ENCODE assay signal across 24 mouse cellular contexts in the genomic region with DNA sequence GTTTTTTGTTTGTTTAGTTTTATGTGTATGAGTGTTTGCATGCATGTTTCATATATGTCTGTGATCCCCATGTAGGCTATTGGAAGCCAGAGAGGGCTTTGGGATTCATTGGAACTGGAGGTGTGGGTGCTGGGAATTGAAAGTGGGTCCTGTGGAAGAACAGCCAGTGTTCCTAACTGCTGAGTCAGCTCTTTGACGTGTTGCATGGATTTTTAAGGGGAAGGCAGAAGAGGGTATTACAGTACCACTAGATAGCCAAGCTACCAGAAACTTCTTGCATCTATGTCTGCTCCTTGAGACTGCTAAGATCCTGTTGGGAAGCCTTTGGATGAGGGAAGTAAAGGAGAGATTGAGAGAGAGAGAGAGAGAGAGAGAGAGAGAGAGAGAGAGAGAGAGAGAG.
DNase-seq lines count a peak whose midpoint lies in the region; ATAC-seq and TF ChIP-seq lines count a peak whose summit lies in the region.
"Had no signal": no experiment of that assay in that cellular context is flagged by ENCODE, and none has a peak within 500 bp of the region (broad histone marks: within the 10 kb centered on the region; RNA-seq: fewer than 3 reads in every experiment).

No protein-coding gene starts in this region.

- 81% methylated on average over 1 of the region's 1 CpGs for WGBS in forebrain, embryonic 11.5 days
- WGBS in forebrain, embryonic 14.5 days, result 38% methylated on average over 1 of the region's 1 CpGs

- no peak for DNase-seq in forebrain, embryonic 11.5 days (ENCODE audit: low spot score)
- no peak for DNase-seq in forebrain, embryonic 14.5 days (ENCODE audit: low spot score)
- DNase-seq in CH12.LX (ENCODE audit: extremely low read depth) (no peak), ZHBTc4 (ENCODE audit: low read depth, low spot score) (peak; percentile 2)
- DNase-seq in spleen, postnatal 10 days (ENCODE audit: low spot score in 2 of 2), result no peak
- DNase-seq: adrenal gland, adult 2 months; adrenal gland, postnatal 10 days; adrenal gland, postnatal 25 days; B cell, adult 2 months; cerebellum, adult 11 months; cerebellum, adult 18-20 months; cerebellum, adult 8-10 months; cerebellum, adult 9-11 months; cerebellum, postnatal 14 days; cerebellum, postnatal 36 days; embryo, embryonic 11 days had no signal

- ATAC-seq in forebrain, embryonic 11.5 days (replicated peaks; ENCODE audit: low FRiP score), result 0 out of 2 replicates have a peak, but pooled peaks have one; percentile 24
- no peak for ATAC-seq in forebrain, embryonic 14.5 days
- ATAC-seq: CD4-positive, CD25-positive, alpha-beta regulatory T cell, adult 4 months; Patski had no signal

- in situ Hi-C loops in CH12.LX (cut with MboI; ENCODE audit: low pct_ligation_motif_present, low pct_unique_long_range_greater_than_20kb, low sequenced_read_pairs), result no loop called here

- no peaks in the 10 kb centered on the region for H3K27me3 ChIP-seq in forebrain, embryonic 11.5 days (ENCODE audit: control insufficient read depth, insufficient read depth, low read length)
- no peaks in the 10 kb centered on the region for H3K27me3 ChIP-seq in forebrain, embryonic 14.5 days (replicated peaks; ENCODE audit: control insufficient read depth, insufficient read depth, low read length)
- no peaks in the 10 kb centered on the region for H3K27me3 ChIP-seq in CH12.LX (replicated peaks)
- H3K27me3 ChIP-seq: embryonic facial prominence, embryonic 13.5 days; embryonic facial prominence, embryonic 15.5 days; forebrain, embryonic 13.5 days had no signal

- H3K27ac ChIP-seq in forebrain, embryonic 11.5 days (ENCODE audit: low read depth, low read length), result no peak overlapping the region
- H3K27ac ChIP-seq in forebrain, embryonic 14.5 days (ENCODE audit: low read depth, low read length), result no peak overlapping the region
- no peak overlapping the region for H3K27ac ChIP-seq in CH12.LX (ENCODE audit: insufficient read depth, low read depth)
- H3K27ac ChIP-seq: embryonic facial prominence, embryonic 13.5 days; embryonic facial prominence, embryonic 15.5 days; forebrain, embryonic 10.5 days; forebrain, embryonic 13.5 days had no signal

- no peaks in the 10 kb centered on the region for H3K4me1 ChIP-seq in forebrain, embryonic 11.5 days (replicated peaks; ENCODE audit: control insufficient read depth, insufficient read depth, low read length)
- H3K4me1 ChIP-seq in forebrain, embryonic 14.5 days (ENCODE audit: control insufficient read depth, insufficient read depth, low read length), result no peaks in the 10 kb centered on the region
- no peaks in the 10 kb centered on the region for H3K4me1 ChIP-seq in CH12.LX (ENCODE audit: control insufficient read depth in 1 of 2, insufficient read depth in 2 of 2)
- H3K4me1 ChIP-seq: embryonic facial prominence, embryonic 13.5 days; embryonic facial prominence, embryonic 15.5 days had no signal

- no peaks in the 10 kb centered on the region for H3K9me3 ChIP-seq in forebrain, embryonic 11.5 days (ENCODE audit: control insufficient read depth, low read length)
- no peaks in the 10 kb centered on the region for H3K9me3 ChIP-seq in forebrain, embryonic 14.5 days (replicated peaks; ENCODE audit: control insufficient read depth, low read length)
- peaks cover 37% of the 10 kb centered on the region for H3K9me3 ChIP-seq in CH12.LX (replicated peaks; ENCODE audit: low read length)
- H3K9me3 ChIP-seq: embryonic facial prominence, embryonic 13.5 days; embryonic facial prominence, embryonic 15.5 days; forebrain, embryonic 10.5 days; forebrain, embryonic 13.5 days had no signal

- no peak for TF ChIP-seq EP300 in CH12.LX (IDR thresholded peaks at IDR 0.05; ENCODE audit: low read length)

- dilution Hi-C loops in CH12.LX (cut with MboI; ENCODE audit: extremely low pct_ligation_motif_present, extremely low pct_unique_long_range_greater_than_20kb, low sequenced_read_pairs), result no loop called here

- no peaks in the 10 kb centered on the region for H3K36me3 ChIP-seq in forebrain, embryonic 11.5 days (ENCODE audit: control insufficient read depth, insufficient read depth, low read length)
- H3K36me3 ChIP-seq in forebrain, embryonic 14.5 days (ENCODE audit: control insufficient read depth, insufficient read depth, low read length), result no peaks in the 10 kb centered on the region
- H3K36me3 ChIP-seq in CH12.LX (replicated peaks in 1 of 2; ENCODE audit: control insufficient read depth in 1 of 2, insufficient read depth in 1 of 2, low read length in 1 of 2), result no peaks in the 10 kb centered on the region
- H3K36me3 ChIP-seq: embryonic facial prominence, embryonic 13.5 days; embryonic facial prominence, embryonic 15.5 days; forebrain, embryonic 10.5 days; G1E had no signal

- TF ChIP-seq POLR2A in CH12.LX (IDR thresholded peaks at IDR 0.05; ENCODE audit: low read depth, low read length), result no peak

- H3K9ac ChIP-seq in forebrain, embryonic 11.5 days (ENCODE audit: low read length), result no peak overlapping the region
- H3K9ac ChIP-seq in forebrain, embryonic 14.5 days (ENCODE audit: low read length), result no peak overlapping the region
- H3K9ac ChIP-seq in CH12.LX (ENCODE audit: insufficient read depth, low read depth), result no peak overlapping the region
- H3K9ac ChIP-seq: embryonic facial prominence, embryonic 13.5 days; embryonic facial prominence, embryonic 15.5 days; forebrain, embryonic 13.5 days had no signal

- H3K4me2 ChIP-seq in forebrain, embryonic 11.5 days (ENCODE audit: low read depth, low read length, severe bottlenecking), result no peak overlapping the region
- H3K4me2 ChIP-seq in forebrain, embryonic 14.5 days (ENCODE audit: low read length), result no peak overlapping the region
- no peak overlapping the region for H3K4me2 ChIP-seq in CH12.LX (ENCODE audit: insufficient read depth, low read depth, poor library complexity, severe bottlenecking)
- H3K4me2 ChIP-seq: embryonic facial prominence, embryonic 13.5 days; embryonic facial prominence, embryonic 15.5 days; forebrain, embryonic 13.5 days had no signal

- no peak for TF ChIP-seq CTCF in CH12.LX (conservative IDR thresholded peaks at IDR 0.05 in 1 of 2, IDR thresholded peaks at IDR 0.05 in 1 of 2; ENCODE audit: low read depth in 2 of 2, low read length in 2 of 2)

- TF ChIP-seq RAD21 in CH12.LX (IDR thresholded peaks at IDR 0.05; ENCODE audit: low read depth, low read length), result no peak

- no peaks in the 10 kb centered on the region for H3K79me2 ChIP-seq in CH12.LX (replicated peaks; ENCODE audit: control insufficient read depth, extremely low read depth, insufficient read depth, poor library complexity, severe bottlenecking)

- no peak overlapping the region for H3K4me3 ChIP-seq in forebrain, embryonic 11.5 days (ENCODE audit: low read depth, low read length)
- no peak overlapping the region for H3K4me3 ChIP-seq in forebrain, embryonic 14.5 days (ENCODE audit: low read depth, low read length)
- H3K4me3 ChIP-seq in CH12.LX (replicated peaks in 1 of 3; ENCODE audit: low read depth in 2 of 3, low read length in 2 of 3, poor library complexity in 1 of 3), result no peak overlapping the region
- H3K4me3 ChIP-seq: embryonic facial prominence, embryonic 13.5 days; embryonic facial prominence, embryonic 15.5 days; erythroblast, embryonic 14.5 days; forebrain, embryonic 10.5 days; forebrain, embryonic 13.5 days had no signal

TF ChIP-seq in CH12.LX, 34 proteins besides CTCF, POLR2A, EP300 and RAD21:
- TF ChIP-seq MAFK (IDR thresholded peaks at IDR 0.05; ENCODE audit: insufficient replicate concordance, low read length), result peak; percentile 61; the same call in 1 of the 2 replicates
- no peak for TF ChIP-seq NRF1 (IDR thresholded peaks at IDR 0.05; ENCODE audit: low read depth, low read length)
